Mouse (Mus musculus): Measurements from ENCODE around the gene Fam196b. TPM values are rescaled to one million over a fixed set of nuclear protein-coding genes. Genes with fewer than 3 reads are reported as not detected.

Fam196b gene
- polyA plus RNA-seq, 1 experiment: not detected

DNA sequence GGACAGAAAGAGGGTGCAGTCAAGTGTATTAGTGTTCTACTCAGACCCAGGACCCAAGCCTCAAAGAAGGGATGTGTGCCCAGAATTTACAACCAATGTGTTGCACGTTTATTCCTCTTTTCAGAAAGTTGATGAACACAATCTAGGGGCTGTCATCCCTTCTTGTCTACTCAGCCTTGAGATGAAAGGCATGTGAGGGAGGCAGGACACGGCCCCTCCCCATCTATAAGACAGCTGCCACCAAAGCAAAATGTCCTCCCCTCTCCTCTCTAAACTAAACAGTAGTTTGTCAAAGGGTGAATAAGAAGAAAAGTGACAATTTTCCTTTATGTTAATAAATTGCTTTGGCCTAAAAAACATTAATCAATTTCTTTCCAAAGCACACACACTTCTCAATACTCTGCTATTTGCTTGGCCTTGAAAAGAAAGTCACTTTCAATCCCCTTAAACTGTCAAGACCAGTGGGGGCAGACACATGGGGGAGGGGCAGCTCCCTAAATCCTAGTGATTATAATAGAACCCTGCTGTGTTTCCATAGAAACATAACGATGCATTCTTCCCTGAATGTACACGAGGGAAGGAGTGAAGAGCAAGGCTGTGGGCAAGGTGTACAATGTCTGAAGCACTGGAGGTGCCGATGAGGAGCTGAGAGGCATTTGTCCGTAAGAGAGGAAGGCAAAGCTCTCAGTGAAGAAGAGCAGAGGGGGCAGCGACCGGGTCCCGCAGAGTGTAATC is 101.4 kb downstream of the Fam196b start:
- TF ChIP-seq GATA1 (IDR thresholded peaks at IDR 0.05; ENCODE audit: low read length): no peak

DNA sequence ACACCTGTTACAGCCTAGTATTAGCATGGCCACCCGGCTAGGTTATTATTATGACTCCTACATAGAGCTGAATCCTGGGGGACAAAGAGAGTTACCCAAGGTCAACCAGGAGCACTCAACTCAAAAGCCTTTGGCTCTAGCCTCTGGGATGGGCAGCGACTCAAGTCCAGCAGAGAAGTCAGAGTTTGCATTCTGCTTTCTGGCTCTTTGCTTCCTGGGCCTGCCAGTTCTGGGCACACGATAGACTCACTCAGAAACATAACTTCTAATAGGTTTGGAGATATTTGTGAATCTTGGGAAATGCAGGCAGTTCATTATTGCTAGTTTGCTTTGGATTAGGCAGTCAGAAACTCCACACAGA is 102.0 kb downstream of the Fam196b start:
- no peak for TF ChIP-seq GATA1 (IDR thresholded peaks at IDR 0.05; ENCODE audit: low read length)
- TF ChIP-seq TAL1 (IDR thresholded peaks at IDR 0.05; ENCODE audit: low read length): no peak
- H3K27me3 ChIP-seq (ENCODE audit: control insufficient read depth): no peaks in the 10 kb centered on the region
- H3K36me3 ChIP-seq (ENCODE audit: control insufficient read depth): no peaks in the 10 kb centered on the region
- no peaks in the 10 kb centered on the region for H3K9me3 ChIP-seq (ENCODE audit: control insufficient read depth, low read length)
- no peak overlapping the region for H3K4me3 ChIP-seq (replicated peaks)
- H3K4me1 ChIP-seq (ENCODE audit: control insufficient read depth): no peaks in the 10 kb centered on the region

More for the DNA sequence above, 101.4 kb downstream of the Fam196b start:
- no peak overlapping the region for H3K4me3 ChIP-seq (replicated peaks)
- H3K36me3 ChIP-seq (ENCODE audit: control insufficient read depth): no peaks in the 10 kb centered on the region
- no peaks in the 10 kb centered on the region for H3K27me3 ChIP-seq (ENCODE audit: control insufficient read depth)
- H3K9me3 ChIP-seq (ENCODE audit: control insufficient read depth, low read length): no peaks in the 10 kb centered on the region
- no peaks in the 10 kb centered on the region for H3K4me1 ChIP-seq (ENCODE audit: control insufficient read depth)

DNA sequence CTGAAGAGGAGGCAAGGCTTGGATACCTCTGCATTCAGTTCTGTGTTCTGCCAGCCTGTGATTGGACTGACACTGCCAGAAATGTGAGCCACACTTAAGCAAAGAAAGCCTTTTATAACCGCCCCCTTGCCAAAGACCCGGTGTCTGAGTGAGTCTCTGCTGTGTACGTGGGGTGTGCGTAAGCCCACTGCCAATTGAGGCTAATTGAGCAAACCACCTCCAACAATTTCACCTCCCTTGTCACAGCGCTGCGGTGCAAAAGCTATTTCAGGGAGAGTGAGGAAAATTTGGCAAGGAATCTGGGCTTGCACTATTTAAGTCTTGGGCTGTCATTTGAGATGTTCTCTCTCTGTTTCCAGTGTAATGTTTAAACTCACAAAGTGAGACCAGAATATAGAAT is 106.4 kb downstream of the Fam196b start:
- Histone ChIP-seq H3K4me3 (replicated peaks) (no peak overlapping the region), H3K9me3 (ENCODE audit: control insufficient read depth, low read length) (no peaks in the 10 kb centered on the region), H3K4me1 (ENCODE audit: control insufficient read depth) (no peaks in the 10 kb centered on the region), H3K27me3 (ENCODE audit: control insufficient read depth) (no peaks in the 10 kb centered on the region), H3K36me3 (ENCODE audit: control insufficient read depth) (no peaks in the 10 kb centered on the region)
- no peak for TF ChIP-seq GATA1 (IDR thresholded peaks at IDR 0.05; ENCODE audit: low read length)
- TF ChIP-seq TAL1 (IDR thresholded peaks at IDR 0.05; ENCODE audit: low read length): no peak

DNA sequence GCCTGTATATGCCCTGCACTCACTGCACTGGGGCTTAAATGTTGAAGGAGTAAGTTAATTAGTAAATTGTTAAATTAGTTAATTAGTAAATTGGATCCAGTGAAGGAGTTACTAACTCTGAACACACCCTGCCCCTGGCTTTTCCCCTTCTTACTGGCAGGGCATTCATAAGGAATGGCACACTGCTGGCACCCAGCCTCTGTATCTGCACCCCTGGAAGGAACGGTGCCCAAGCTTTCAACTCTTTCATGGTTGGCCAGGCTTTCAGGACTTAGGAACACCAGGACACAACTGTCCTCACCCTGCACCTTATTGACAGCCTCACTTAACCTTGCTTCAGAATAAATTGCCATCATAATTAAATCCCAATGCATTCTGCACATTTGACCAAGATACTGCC is 109.9 kb downstream of the Fam196b start:
- Histone ChIP-seq H3K36me3 (ENCODE audit: control insufficient read depth) (no peaks in the 10 kb centered on the region), H3K9me3 (ENCODE audit: control insufficient read depth, low read length) (no peaks in the 10 kb centered on the region), H3K4me3 (replicated peaks) (no peak overlapping the region), H3K4me1 (ENCODE audit: control insufficient read depth) (no peaks in the 10 kb centered on the region), H3K27me3 (ENCODE audit: control insufficient read depth) (no peaks in the 10 kb centered on the region)
- no peak for TF ChIP-seq GATA1 (IDR thresholded peaks at IDR 0.05; ENCODE audit: low read length)
- TF ChIP-seq TAL1 (IDR thresholded peaks at IDR 0.05; ENCODE audit: low read length): no peak

DNA sequence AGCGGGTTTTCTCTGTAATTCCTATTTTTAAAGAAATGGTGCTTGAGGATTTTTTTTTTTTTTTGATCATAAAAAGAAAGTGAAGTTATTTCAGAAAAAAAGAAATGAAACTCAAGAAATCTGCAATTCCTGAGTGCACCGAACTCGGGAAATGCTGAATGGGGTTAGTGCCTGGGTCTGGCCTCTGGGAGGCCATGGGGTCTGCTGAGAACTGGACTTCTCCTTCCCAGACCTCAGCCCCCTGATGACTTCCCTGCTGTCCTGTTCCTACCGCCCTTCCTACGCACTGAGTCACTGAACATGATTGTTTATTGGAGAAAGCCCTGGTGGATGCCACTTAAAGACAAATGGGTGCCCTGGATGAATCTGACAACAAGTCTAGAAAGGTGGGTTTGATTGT is 112.6 kb downstream of the Fam196b start:
- no peak for TF ChIP-seq TAL1 (IDR thresholded peaks at IDR 0.05; ENCODE audit: low read length)
- no peak for TF ChIP-seq GATA1 (IDR thresholded peaks at IDR 0.05; ENCODE audit: low read length)
- no peaks in the 10 kb centered on the region for H3K9me3 ChIP-seq (ENCODE audit: control insufficient read depth, low read length)
- H3K4me1 ChIP-seq (ENCODE audit: control insufficient read depth): no peaks in the 10 kb centered on the region
- H3K27me3 ChIP-seq (ENCODE audit: control insufficient read depth): no peaks in the 10 kb centered on the region
- no peak overlapping the region for H3K4me3 ChIP-seq (replicated peaks)
- no peaks in the 10 kb centered on the region for H3K36me3 ChIP-seq (ENCODE audit: control insufficient read depth)

DNA sequence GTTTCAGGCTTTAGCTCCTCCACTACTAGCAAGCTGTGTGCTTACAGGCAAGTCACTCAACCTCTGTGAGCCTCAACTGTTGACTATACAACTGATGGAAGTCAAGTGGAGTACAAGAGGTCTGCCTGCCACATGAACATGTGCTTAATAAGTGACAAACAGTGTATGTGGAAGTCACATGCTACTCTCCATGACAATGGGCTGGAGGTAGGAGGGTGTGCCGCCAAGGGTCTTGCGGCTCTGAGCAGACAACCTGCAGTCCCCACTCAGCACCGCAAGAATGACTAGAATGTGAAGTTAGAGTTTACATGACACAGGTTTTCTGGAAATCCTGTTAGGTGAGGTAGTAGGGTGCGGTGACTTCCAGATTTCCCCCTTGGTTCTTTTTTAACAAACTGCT is 116.3 kb downstream of the Fam196b start:
- Histone ChIP-seq H3K27me3 (ENCODE audit: control insufficient read depth) (no peaks in the 10 kb centered on the region), H3K4me3 (replicated peaks) (no peak overlapping the region), H3K4me1 (ENCODE audit: control insufficient read depth) (no peaks in the 10 kb centered on the region), H3K9me3 (ENCODE audit: control insufficient read depth, low read length) (no peaks in the 10 kb centered on the region), H3K36me3 (ENCODE audit: control insufficient read depth) (no peaks in the 10 kb centered on the region)
- no peak for TF ChIP-seq TAL1 (IDR thresholded peaks at IDR 0.05; ENCODE audit: low read length)
- no peak for TF ChIP-seq GATA1 (IDR thresholded peaks at IDR 0.05; ENCODE audit: low read length)

DNA sequence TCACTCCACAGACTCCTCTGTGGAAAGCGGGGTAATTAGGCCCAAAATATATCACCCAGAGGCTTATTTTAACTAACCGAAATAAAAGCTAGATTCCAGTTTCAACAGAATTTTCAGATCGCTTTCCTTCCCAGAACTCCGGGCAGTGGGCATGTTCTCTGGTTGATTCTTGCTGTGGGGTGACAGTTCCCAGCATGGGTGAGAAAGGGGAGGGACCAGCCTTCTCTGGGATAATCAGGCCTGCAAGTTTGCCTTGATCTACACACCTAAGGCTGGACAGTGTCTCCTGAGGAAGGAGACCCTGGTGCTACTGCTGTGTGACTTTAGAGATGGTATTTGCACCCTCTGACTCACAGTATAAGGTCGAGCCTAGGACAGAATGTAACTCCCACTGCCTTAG is 116.7 kb downstream of the Fam196b start:
- Histone ChIP-seq H3K4me1 (ENCODE audit: control insufficient read depth) (no peaks in the 10 kb centered on the region), H3K36me3 (ENCODE audit: control insufficient read depth) (no peaks in the 10 kb centered on the region), H3K27me3 (ENCODE audit: control insufficient read depth) (no peaks in the 10 kb centered on the region), H3K4me3 (replicated peaks) (no peak overlapping the region), H3K9me3 (ENCODE audit: control insufficient read depth, low read length) (no peaks in the 10 kb centered on the region)
- TF ChIP-seq GATA1 (IDR thresholded peaks at IDR 0.05; ENCODE audit: low read length): no peak
- TF ChIP-seq TAL1 (IDR thresholded peaks at IDR 0.05; ENCODE audit: low read length): no peak

DNA sequence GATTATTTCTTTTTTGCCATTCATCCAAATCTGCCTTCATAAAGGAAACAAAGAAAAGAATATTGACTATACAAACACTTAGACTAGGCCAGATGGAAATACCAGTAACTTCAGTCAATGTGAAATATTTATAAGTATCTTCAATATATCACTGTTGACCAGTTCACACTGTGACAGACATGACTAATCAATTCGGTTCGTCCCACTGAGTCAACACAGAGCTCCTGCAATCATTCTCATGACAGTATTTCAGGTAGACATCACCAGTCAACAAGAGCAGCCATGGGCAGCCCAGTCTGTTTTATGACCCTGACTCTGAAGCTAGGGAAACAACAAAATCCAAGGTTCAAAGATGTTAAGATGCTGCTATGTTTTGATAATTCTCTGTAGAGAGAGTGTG is 117.4 kb downstream of the Fam196b start:
- Histone ChIP-seq H3K9me3 (ENCODE audit: control insufficient read depth, low read length) (no peaks in the 10 kb centered on the region), H3K4me1 (ENCODE audit: control insufficient read depth) (no peaks in the 10 kb centered on the region), H3K4me3 (replicated peaks) (no peak overlapping the region), H3K27me3 (ENCODE audit: control insufficient read depth) (no peaks in the 10 kb centered on the region), H3K36me3 (ENCODE audit: control insufficient read depth) (no peaks in the 10 kb centered on the region)
- TF ChIP-seq GATA1 (IDR thresholded peaks at IDR 0.05; ENCODE audit: low read length) (no peak), TAL1 (IDR thresholded peaks at IDR 0.05; ENCODE audit: low read length) (no peak)

DNA sequence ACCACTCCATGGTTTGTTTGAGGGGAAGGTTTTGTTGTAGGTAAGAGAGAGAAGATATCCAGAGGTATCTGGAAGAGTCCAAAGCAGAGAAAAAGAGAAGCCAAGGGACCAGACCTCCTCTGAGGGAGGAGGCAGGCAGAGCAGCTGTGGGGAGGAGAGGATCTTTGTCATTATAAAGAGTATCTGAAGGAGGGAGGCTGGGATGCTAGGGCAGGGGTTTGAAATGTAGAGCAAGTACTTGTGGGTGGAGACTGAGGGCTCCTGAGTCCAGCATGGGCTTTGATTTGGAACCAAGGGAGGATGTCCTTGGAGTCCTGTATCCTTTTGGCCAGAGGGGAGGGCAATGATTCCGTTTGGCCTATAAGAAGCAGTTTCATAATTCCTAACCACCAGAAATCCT is 122.8 kb downstream of the Fam196b start:
- no peaks in the 10 kb centered on the region for H3K9me3 ChIP-seq (ENCODE audit: control insufficient read depth, low read length)
- TF ChIP-seq TAL1 (IDR thresholded peaks at IDR 0.05; ENCODE audit: low read length) (no peak), GATA1 (IDR thresholded peaks at IDR 0.05; ENCODE audit: low read length) (no peak)
- H3K4me3 ChIP-seq (replicated peaks): no peak overlapping the region
- H3K27me3 ChIP-seq (ENCODE audit: control insufficient read depth): no peaks in the 10 kb centered on the region
- H3K4me1 ChIP-seq (ENCODE audit: control insufficient read depth): no peaks in the 10 kb centered on the region
- no peaks in the 10 kb centered on the region for H3K36me3 ChIP-seq (ENCODE audit: control insufficient read depth)

DNA sequence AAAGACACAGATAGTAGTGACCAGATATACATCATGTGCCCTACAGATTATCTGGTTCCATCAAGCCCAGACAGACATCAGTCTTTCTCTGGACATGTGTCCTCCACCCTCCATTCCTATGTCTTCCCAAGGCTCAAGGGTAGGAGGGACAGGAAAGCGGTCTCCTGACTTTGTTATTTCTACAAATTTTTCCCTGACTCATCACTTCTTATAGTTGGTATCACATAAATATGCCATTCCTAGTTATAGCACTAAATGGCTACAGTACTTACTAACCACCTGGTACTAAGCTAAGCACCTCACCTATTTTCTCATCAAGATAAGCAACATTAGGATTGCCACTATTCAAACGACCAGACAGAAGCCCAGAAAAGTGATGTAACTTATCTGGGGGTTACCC is 123.8 kb downstream of the Fam196b start:
- Histone ChIP-seq H3K4me3 (replicated peaks) (no peak overlapping the region), H3K27me3 (ENCODE audit: control insufficient read depth) (no peaks in the 10 kb centered on the region)
- TF ChIP-seq GATA1 (IDR thresholded peaks at IDR 0.05; ENCODE audit: low read length) (no peak), TAL1 (IDR thresholded peaks at IDR 0.05; ENCODE audit: low read length) (no peak)

More for the DNA sequence above, 123.8 kb downstream of the Fam196b start:
- H3K4me1 ChIP-seq (ENCODE audit: control insufficient read depth): no peaks in the 10 kb centered on the region
- no peaks in the 10 kb centered on the region for H3K36me3 ChIP-seq (ENCODE audit: control insufficient read depth)
- H3K9me3 ChIP-seq (ENCODE audit: control insufficient read depth, low read length): no peaks in the 10 kb centered on the region
